Mouse (Mus musculus) midbrain, embryonic 16.5 days (tissue): Measurements from ENCODE around the gene Lipk. TPM values are rescaled to one million over a fixed set of nuclear protein-coding genes. Genes with fewer than 3 reads are reported as not detected.

ENCODE experiments used
- microRNA-seq: library from miRNA; unstranded; fragments of <30 nt; microRNA quantifications from one replicate; pipeline ENCODE4, GENCODE M21; 2017
- polyA plus RNA-seq: library from polyadenylated mRNA; unstranded; fragments of >200 nt; fragmentation: Nextera tagmentation; extraction: Ambion mirVana; gene quantifications from 2 replicates; pipeline ENCODE4 v1.2.1, GENCODE M21; 2015

The Lipk gene
- polyA plus RNA-seq, 1 experiment from 2014 or later, result not detected

Small RNA genes lying within 50 kb of the gene (microRNA-seq; reads per million reads assigned to microRNA genes)
- gene Gm23334, result not detected

Other genes starting within 250 kb of the Lipk start
- gene Lipo3, start 246.3 kb upstream of the Lipk start, polyA plus RNA-seq, result 15.5 and 16.7 TPM in 2 replicates
- gene Lipo1, start 220.8 kb upstream of the Lipk start, polyA plus RNA-seq, result not detected in 2 replicates
- not detected in 2 replicates for gene Lipf, start 47.1 kb upstream of the Lipk start, polyA plus RNA-seq
- gene Lipn, start 59.1 kb downstream of the Lipk start, polyA plus RNA-seq, result not detected in 2 replicates
- gene Lipm, start 92.6 kb downstream of the Lipk start, polyA plus RNA-seq, result not detected in 2 replicates
- gene Ankrd22, start 157.8 kb downstream of the Lipk start, polyA plus RNA-seq, result not detected in 2 replicates
- gene Stambpl1, start 183.9 kb downstream of the Lipk start, polyA plus RNA-seq, result 21.0 and 22.8 TPM in 2 replicates
- gene Acta2, start 247.3 kb downstream of the Lipk start, polyA plus RNA-seq, result 11.9 and 12.5 TPM in 2 replicates